Mouse (Mus musculus): ENCODE results near the gene Tssk1.

The Tssk1 gene

GRCm38 (mm10) chr16:17893923-17894322 lies at the start of gene Tssk1:
TSS of gene Tssk1 (plus strand) at chr16:17894223.
- no peak for DNase-seq (ENCODE audit: low spot score in 2 of 2)

DNA sequence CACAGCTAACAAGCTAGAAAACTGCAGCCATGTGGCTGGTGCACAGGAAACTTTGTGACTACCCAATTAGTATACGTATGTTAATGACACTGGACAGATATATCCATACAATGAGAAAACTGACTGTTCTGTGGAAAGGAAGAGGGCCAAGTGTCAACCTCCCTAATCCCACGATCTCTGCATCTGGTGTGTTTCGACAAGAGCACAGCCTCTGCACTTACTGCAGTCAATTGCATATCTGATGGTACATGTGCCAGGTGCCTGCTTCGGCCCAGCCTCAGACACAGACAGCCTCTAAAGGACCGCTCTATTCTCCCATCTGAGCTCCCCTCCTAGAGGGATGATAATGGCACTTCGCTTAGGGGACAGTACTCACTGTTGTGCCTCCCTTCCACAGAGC lies 45.6 kb upstream of the Tssk1 start:
- DNase-seq (ENCODE audit: low spot score in 2 of 2): no peak

GRCm38 (mm10) chr16:17848928-17849327 lies 45.1 kb upstream of the Tssk1 start:
- DNase-seq (ENCODE audit: low spot score in 2 of 2): no peak

DNA sequence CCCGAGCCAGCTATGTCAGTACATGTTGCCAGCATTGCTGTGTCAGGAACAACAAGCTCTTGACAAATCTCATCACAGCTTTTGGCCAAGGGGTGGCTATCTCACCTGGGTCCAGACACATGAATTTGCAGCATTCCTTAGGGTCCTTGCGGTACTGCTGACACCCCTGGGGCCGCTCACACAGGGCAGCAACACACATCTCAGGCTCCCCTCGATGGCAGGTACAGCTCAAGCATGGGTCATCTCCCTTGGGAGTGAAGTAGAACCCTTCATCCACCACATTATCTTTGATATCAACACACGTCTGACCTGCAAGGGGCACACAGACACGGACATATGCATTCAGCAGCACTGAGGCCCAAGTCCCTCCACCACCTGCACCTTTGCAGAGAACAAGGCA lies 44.5 kb upstream of the Tssk1 start:
- DNase-seq (ENCODE audit: low spot score in 2 of 2): no peak

GRCm38 (mm10) chr16:17851331-17851730 lies 42.7 kb upstream of the Tssk1 start:
- DNase-seq (ENCODE audit: low spot score in 2 of 2): no peak

DNA sequence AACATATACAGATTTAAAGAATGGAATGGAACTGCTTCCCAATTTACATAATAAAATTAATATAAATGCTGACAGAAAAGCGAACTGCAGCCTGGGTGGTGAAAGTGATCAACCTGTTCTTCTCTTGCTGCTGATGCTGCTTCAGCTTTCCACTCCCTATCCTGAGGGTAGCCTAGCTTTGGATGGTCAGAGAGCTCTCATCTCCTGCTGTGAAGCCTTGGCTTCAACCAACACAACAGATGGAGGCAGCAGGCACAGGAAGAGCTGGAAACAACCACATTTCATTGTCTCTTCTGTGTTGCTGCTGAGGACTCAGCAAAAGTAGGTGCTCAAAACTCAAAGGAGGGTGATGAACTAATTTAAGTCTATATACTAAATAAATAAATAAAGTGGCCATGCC lies 42.2 kb upstream of the Tssk1 start:
- DNase-seq (ENCODE audit: low spot score in 2 of 2): no peak

- DNase-seq (ENCODE audit: low spot score in 2 of 2): no peak
These were observed 40.8 kb upstream of the Tssk1 start for GRCm38 (mm10) chr16:17853263-17853662.

DNA sequence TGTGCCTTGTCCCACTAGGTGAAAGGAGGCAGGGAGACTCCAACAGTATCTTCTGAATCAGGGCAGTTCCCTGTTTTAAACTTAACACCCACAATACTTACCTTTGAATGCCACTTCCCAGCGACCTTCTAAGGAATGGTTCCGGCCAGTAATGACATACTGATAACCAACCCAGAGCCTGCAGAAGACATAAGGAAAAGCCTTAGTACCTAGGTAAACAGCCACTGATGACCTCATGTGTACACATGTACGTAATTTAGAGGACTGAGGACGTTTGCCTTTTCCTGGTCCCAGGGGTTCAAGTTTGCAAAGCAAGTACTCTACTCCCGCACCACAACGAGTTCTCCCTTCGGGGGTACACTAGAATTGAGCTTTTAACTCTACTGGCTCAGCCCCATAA lies 36.9 kb upstream of the Tssk1 start:
- no peak for DNase-seq (ENCODE audit: low spot score in 2 of 2)

DNA sequence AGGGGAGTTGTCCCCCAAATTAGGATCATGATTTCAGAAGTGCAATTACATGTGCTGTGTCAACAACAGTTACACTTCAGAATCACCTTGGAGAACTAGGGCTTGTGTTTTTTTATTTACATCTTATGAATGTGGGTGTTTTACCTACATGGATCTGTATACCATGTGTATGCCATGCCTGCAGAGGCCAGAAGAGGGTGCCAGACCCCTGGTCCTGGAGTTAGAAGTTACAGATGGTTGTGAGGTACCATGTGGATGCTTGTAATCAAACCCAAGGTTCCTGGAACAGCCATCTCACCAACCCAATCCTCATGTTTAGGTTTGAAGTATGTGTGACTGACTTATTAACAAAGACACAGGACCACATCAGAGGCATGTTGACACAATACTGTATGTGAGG lies 35.4 kb upstream of the Tssk1 start:
- peak in 1 of 2 experiments; percentile 38 for DNase-seq (ENCODE audit: low spot score in 2 of 2)

GRCm38 (mm10) chr16:17865293-17865692 lies 28.7 kb upstream of the Tssk1 start:
- DNase-seq (ENCODE audit: low spot score in 2 of 2): no peak

- DNase-seq (ENCODE audit: low spot score in 2 of 2): no peak
These were observed 28.3 kb upstream of the Tssk1 start for GRCm38 (mm10) chr16:17865770-17866169.

DNA sequence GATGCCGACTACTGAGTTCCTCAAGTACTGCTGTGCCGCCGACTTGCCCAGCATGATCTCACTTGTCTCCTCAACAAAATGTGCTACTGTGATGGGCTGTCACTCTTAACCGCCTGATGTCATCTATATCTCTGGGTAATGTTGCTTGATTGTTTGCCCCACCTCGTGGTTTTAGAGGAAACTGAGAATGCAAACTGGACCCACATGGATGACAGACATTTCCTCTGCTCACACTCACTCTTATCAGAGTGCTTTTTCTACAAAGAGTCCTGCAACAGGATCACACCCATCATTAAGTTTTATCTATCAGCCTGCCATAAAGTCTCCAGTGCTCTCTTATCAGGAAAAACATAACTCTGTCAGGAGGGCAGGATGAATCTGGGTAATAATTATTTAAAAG lies 22.8 kb upstream of the Tssk1 start:
- no peak for DNase-seq (ENCODE audit: low spot score in 2 of 2)

GRCm38 (mm10) chr16:17872995-17873394 lies 21.0 kb upstream of the Tssk1 start:
- DNase-seq (ENCODE audit: low spot score in 2 of 2): no peak

- no peak for DNase-seq (ENCODE audit: low spot score in 2 of 2)
These were observed 18.8 kb upstream of the Tssk1 start for GRCm38 (mm10) chr16:17875174-17875573.

DNA sequence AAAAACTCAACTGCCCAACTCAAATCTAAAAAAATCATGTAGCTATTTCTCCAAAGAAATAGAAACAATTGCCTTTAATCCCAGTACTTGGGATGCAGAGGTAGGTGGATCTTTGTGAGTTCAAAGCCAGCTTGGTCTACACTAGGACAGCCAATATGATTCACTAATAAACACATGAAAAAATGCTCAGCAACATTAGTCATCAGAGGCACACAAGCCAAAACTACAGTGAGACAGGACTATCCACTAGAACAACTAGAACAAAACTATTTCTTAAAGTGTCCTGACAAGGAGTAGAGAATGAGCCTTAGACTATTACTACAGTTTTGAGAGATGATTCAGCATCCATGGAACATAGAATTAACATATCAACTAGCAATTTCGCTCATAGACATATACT lies 17.9 kb upstream of the Tssk1 start:
- no peak for DNase-seq (ENCODE audit: low spot score in 2 of 2)

DNA sequence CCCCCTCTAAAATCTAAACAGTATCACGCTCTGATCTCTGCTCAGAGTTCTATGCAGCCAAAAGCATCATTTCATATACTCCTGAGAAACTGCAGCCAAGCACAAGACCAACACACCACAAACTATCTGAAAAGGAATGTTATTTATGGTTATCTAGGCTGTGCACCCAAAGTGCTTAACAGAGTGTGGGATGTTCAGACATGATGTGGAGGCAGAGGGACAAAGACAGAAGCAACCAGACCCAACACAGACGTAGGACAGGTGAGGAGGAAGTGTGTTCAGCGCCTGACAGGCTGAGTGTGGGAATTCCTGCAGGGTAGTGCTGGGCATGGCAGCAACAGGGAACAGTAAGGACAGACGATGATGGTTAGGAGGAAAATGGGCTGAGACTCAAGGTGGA lies 14.5 kb upstream of the Tssk1 start:
- no peak for DNase-seq (ENCODE audit: low spot score in 2 of 2)

DNA sequence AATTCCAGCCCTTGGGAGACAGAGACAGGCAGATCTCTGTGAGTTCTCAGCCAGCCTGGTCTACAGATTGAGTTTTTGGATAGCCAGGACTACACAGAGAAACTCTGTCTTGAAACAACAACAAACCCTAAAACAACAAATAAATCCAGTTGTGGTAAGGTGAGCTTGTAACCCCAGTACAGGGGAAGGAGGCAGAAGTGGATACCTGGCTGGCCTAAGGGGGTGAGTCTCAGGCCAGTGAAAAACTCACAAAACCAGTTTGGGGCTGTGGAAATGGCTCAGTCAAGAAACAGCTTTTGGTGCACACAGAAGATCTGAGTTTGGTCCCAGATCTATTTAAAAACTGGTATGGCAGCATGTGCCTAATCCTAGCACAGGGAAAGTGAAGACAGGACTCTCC lies 11.8 kb upstream of the Tssk1 start:
- DNase-seq (ENCODE audit: low spot score in 2 of 2): no peak

- no peak for DNase-seq (ENCODE audit: low spot score in 2 of 2)
These were observed 9.9 kb upstream of the Tssk1 start for GRCm38 (mm10) chr16:17884116-17884515.

DNA sequence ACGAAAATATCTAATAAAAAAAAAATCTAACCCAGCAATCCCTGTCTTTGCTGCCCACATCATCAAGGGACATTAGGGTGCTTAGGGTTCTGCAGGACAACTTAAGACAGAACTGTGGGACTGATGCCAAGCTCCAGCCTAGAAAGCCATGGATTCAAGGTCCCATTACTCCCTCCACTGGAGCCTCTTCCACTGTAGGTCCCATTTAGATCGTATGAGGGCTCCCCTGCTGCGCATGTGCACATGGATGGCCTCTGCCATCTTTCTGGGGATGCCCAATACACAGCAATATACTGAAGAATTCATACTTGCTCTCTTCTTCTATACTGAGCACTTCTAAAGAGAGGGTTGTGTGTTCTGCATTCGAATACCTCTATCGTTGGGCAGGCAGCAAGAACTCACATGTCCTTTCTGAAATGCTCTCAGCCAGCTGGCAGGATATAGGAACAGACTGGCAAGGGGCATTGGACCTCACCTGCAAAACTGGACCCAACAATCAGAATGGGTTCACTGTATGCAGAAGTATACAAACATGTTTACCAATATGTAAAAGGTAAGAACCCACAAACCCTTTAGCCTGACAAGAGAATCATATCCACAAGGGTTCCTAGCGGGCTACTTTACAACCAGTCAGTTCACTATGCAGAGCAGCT lies 4.2 kb upstream of the Tssk1 start:
- DNase-seq (ENCODE audit: low spot score in 2 of 2): no peak

DNA sequence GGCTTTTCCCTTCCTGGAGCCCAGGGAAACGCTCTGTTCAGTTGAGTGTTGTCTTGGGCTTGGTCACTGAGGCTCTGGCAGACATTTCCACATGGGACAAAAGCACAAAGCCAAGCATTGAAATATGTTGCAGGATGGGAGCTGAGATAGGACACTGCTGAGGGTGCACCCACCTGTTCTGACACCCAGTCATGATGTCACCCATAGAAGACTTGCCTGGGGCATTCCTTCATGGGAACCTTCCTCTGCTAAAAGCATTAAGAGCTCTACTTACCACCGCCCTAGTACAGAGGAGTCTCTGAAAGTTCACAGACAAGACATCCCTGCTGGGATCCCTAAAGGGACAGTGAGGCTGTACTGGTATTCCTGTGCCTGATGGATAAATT lies 3.7 kb upstream of the Tssk1 start:
- no peak for DNase-seq (ENCODE audit: low spot score in 2 of 2)

GRCm38 (mm10) chr16:17890917-17891566 lies 3.0 kb upstream of the Tssk1 start:
- peak; percentile 78 to 87 for DNase-seq (ENCODE audit: low spot score in 2 of 2)

GRCm38 (mm10) chr16:17891567-17891959 lies 2.5 kb upstream of the Tssk1 start, which contains the start of gene Gm20518:
TSS of gene Gm20518 (minus strand) at chr16:17891671.
- DNase-seq (ENCODE audit: low spot score in 2 of 2): peak; percentile 99 to 100

DNA sequence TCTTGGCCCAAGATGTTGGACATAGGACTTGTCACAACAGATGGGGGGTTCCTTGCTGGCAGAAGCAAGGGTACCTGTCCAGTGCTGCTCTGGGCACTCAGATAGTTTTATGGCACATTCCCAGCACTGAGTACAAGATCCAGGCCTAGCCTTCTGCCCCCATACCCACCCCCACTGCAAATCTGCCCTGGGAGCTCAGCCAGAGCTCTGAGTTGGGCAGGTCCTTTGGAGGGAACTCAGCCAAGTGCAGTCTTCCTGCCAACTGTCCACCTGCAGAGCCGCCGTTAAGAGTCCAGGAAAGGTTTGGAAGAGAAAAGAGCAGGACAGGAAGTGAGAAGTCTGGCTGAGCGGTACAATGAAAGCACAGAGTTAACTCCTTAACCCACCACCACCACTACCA lies 1.4 kb upstream of the Tssk1 start:
- no peak for DNase-seq (ENCODE audit: low spot score in 2 of 2)

- no peak for DNase-seq (ENCODE audit: low spot score in 2 of 2)
These were observed 2.1 kb downstream of the Tssk1 start for GRCm38 (mm10) chr16:17896091-17896490.
